ENCODE assay signal across 21 mouse cellular contexts in genomic region chr16:43535912-43536311, GRCm38 (mm10).
"Had no signal": no experiment of that assay in that cellular context is flagged by ENCODE, and none has a peak within 500 bp of the region (broad histone marks: within the 10 kb centered on the region; RNA-seq: fewer than 3 reads in every experiment).

No protein-coding gene starts in this region.

- H3K36me3 ChIP-seq: heart, embryonic 13.5 days; heart, embryonic 15.5 days; hindbrain, embryonic 13.5 days; hindbrain, embryonic 15.5 days; limb, embryonic 10.5 days; limb, embryonic 12.5 days; liver, embryonic 12.5 days had no signal

- H3K4me3 ChIP-seq: heart, adult 2 months; heart, embryonic 13.5 days; heart, embryonic 15.5 days; hindbrain, embryonic 13.5 days; hindbrain, embryonic 15.5 days; left cerebral cortex, adult 2 months; limb, embryonic 10.5 days; limb, embryonic 12.5 days; liver, embryonic 12.5 days had no signal

- H3K27me3 ChIP-seq: heart, embryonic 13.5 days; heart, embryonic 15.5 days; hindbrain, embryonic 13.5 days; hindbrain, embryonic 15.5 days; limb, embryonic 12.5 days; liver, embryonic 12.5 days had no signal

- H3K4me1 ChIP-seq: heart, embryonic 15.5 days; liver, embryonic 12.5 days had no signal

- H3K27ac ChIP-seq: heart, adult 2 months; heart, embryonic 13.5 days; heart, embryonic 15.5 days; hindbrain, embryonic 13.5 days; hindbrain, embryonic 15.5 days; hindbrain, postnatal 0 days; left cerebral cortex, adult 2 months; limb, embryonic 10.5 days; limb, embryonic 12.5 days; liver, embryonic 12.5 days; liver, embryonic 14.5 days had no signal

- DNase-seq: gastrocnemius, postnatal 10 days; gastrocnemius, postnatal 25 days; heart, adult 11 months; heart, adult 2 months; heart, postnatal 14 days; heart, postnatal 36 days; kidney, adult 11 months; kidney, adult 8-10 months; kidney, postnatal 10 days; kidney, postnatal 25 days; kidney, postnatal 4 days had no signal

- H3K9ac ChIP-seq: heart, embryonic 13.5 days; heart, embryonic 15.5 days; hindbrain, embryonic 13.5 days; hindbrain, embryonic 15.5 days; limb, embryonic 12.5 days; liver, embryonic 12.5 days; liver, embryonic 14.5 days had no signal
